Mouse (Mus musculus): Measurements from ENCODE around the gene Slc34a1.

Slc34a1 gene

DNA sequence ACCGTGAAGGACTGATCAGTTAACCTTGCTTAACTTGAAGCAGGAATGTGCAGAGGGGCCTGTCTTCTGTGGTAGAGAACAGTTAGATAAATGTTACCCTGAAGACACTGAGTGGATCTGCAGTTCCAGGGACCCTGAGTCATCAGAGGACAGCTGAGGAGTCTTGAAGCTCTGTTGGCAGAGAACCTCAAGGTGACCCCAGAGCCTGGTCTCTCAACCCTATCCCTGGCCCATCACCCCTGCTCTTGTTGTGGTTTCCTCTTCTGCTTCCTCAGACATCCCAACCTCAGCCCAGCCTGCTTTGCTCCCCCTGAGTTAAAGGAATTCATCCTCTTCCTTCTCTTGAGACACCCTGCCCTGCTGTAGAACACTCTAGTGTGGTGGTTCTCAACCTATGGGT lies at the start of gene Slc34a1:
TSS of gene Slc34a1 (plus strand) at position 100 of the 400 bp plus-strand sequence.
- no peak for DNase-seq (ENCODE audit: low spot score)

- DNase-seq (ENCODE audit: low spot score) = no peak
These were observed 36.8 kb upstream of the Slc34a1 start for GRCm38 (mm10) chr13:55361145-55361544.

- no peak for DNase-seq (ENCODE audit: low spot score)
These were observed 36.0 kb upstream of the Slc34a1 start for GRCm38 (mm10) chr13:55361974-55362452.

DNA sequence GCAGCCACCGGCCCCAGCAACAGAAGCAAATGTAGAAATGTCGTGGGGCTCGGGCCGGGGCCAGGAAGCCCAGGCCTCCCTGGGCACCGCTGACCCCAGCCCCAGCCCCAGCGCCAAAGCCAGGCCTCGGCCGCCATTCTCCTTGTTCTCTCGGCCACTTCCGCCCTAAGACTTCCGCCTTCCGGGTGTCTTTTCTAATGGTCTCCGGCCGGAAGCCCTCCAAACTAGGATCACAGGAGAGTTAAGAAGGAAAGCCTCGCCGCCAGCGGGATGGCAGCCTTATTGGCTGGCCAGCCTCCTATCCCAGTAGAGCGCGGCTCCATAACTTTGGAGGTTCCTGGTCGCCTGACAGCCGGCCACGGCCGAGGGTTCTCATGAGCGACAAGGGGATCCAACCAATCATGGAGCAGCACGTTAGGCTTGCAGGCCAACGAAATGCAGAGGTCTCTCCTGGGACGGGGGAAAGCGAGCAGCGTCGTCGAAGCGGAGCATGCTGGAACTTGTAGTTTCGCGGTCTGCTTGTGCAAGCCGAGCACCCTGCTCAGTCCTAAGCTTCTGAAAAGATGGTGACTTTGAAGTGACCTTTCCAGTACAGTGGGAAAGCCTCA lies 35.4 kb upstream of the Slc34a1 start, which contains the start of gene Lman2:
TSS of gene Lman2 (minus strand) at position 331 of the 608 bp plus-strand sequence.
- peak; percentile 97 for DNase-seq (ENCODE audit: low spot score)

- DNase-seq (ENCODE audit: low spot score) = no peak
These were observed 29.6 kb upstream of the Slc34a1 start for GRCm38 (mm10) chr13:55368401-55368800.

GRCm38 (mm10) chr13:55369531-55370114 lies 28.4 kb upstream of the Slc34a1 start, which contains the start of gene Rgs14:
Rgs14 (plus strand) TSS chr13:55369732.
- no peak for DNase-seq (ENCODE audit: low spot score)

DNA sequence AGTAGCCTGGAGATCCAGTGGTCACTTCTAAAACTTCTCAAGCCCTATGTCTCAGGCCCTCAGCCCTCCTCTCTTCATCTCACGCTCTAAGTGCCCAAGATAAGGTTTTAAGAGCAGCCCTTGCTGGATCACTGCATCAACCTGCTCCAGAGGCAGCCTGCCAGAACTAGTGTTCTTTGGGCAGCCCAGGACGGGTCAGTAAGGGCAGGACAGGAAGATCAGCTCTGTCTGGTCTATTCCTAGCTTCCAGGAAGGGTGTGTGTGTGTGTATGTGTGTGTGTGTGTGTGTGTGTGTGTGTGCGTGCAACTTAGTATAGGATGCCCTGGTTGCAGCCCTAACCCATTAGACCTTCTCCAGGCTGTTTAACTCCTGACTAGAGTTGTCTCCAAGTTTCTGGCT lies 27.8 kb upstream of the Slc34a1 start:
- DNase-seq (ENCODE audit: low spot score) = no peak

DNA sequence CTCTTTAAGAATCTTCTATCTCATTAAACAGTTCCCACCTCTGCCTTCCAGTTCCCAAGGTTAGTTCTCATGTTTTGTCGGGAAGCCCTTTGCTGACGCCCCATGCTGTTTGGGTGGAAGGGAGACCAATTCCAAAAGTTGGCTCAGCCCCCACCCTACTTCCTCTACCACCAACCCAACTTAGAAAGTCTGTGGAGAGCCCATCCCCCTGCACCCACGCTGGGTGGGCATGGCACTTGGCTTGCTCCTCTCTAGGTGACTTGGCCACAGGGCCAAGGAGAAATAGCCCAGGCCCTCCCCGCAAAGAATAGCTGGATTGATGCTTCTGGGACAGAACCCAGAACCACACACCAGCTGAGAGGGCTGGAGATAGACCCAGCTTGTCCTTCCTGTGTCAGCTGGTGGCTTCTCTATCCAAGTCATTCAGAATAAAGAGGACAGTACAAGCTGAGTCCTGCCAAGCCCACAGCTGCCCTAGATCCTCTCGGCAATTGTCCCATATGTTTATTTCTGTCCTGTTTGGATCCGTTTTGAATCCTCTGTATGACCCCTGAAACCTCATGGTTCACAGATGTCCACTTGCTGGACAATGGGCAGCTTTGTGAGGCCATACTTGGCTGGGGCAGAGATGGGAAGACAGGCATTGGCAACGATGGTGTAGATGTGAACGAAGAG lies 26.8 kb upstream of the Slc34a1 start:
- peak; percentile 66 for DNase-seq (ENCODE audit: low spot score)

- DNase-seq (ENCODE audit: low spot score) = no peak
These were observed 26.2 kb upstream of the Slc34a1 start for GRCm38 (mm10) chr13:55371740-55372139.

GRCm38 (mm10) chr13:55374206-55374924 lies 23.6 kb upstream of the Slc34a1 start:
- DNase-seq (ENCODE audit: low spot score) = no peak

DNA sequence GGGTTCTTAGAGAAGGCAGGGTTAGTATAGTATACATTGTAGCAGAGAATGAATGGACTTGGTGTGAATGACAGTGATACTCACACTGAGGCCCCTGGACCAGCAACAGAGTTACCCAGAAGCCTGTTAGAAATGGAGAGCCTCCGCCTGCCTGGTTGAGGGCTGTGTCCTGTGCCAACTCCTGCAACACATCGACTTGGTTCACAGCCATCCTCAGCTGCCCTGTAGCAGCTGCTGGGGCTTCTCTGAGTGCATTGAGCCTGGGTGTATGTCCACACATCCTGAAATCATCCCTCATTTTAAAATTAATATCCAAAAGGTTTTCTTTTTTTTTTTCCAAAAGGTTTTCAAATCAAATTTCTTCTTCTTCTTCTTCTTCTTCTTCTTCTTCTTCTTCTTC lies 22.1 kb upstream of the Slc34a1 start:
- no peak for DNase-seq (ENCODE audit: low spot score)

DNA sequence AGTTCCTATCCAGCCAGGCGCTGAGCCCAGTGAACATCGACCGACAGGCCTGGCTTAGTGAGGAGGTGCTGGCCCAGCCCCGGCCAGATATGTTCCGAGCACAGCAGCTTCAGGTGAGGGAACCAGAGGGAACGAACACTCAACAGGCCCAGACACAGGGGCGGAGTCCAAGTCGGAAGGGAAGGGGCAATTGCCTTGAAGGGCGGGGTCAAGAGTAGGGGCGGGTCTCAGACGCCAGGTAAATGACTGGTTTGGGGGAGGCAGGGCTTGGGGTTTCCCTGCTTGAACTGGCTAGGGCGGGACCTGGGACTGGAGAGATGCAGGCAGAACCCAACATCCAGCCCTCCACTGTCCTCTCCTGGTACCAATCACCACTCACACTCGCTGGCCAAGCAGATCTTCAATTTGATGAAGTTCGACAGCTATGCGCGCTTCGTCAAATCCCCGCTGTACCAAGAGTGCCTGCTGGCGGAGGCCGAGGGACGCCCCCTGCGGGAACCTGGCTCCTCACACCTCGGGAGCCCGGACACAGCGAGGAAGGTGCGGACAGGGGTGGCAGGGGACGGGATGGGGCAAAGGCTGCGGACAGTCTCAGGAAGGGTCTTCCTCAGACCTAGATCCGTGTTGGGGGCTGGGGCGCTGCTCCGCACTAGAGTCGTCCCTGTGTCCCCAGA lies 18.9 kb upstream of the Slc34a1 start:
- no peak for DNase-seq (ENCODE audit: low spot score)

GRCm38 (mm10) chr13:55381790-55382189 lies 16.2 kb upstream of the Slc34a1 start:
- no peak for DNase-seq (ENCODE audit: low spot score)

GRCm38 (mm10) chr13:55390644-55391043 lies 7.3 kb upstream of the Slc34a1 start:
- no peak for DNase-seq (ENCODE audit: low spot score)

GRCm38 (mm10) chr13:55391626-55392029 lies 6.4 kb upstream of the Slc34a1 start:
- DNase-seq (ENCODE audit: low spot score) = no peak

- DNase-seq (ENCODE audit: low spot score) = no peak
These were observed 5.1 kb upstream of the Slc34a1 start for GRCm38 (mm10) chr13:55392933-55393332.

DNA sequence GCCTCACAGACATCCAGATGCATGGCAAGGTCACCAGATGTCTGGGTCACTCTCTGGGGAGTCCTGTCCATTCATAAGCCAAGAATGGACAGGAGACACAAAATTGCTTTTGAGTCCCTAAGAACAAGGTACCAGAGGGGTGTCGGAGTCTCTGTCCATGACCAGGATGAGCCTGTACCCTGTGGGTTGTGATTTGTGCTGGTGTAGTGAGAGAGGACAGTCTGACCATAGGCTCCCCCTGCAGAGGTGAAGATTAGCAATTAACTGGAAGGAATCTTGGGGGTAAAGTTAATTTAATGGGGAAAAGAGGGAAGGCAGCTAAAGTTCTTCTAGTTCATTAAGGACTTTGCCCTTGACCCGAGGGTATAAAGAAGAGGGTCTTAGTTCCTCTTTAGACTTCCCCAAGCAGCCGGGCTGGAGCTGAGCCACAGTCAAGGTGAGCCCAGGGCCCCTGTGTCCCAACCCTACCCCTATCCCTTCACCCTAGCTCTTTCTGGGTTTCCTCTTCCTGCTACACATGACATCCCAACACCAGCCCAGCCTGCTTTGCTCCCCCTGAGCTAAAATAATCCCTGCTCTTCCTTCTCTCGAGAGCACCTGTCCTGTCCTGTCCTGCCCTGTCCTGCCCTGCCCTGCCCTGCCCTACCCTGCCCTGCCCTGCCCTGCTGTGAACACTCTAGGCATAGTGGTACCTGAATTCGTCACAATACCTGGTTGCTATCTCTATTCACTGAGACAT lies 1.5 kb downstream of the Slc34a1 start:
- DNase-seq (ENCODE audit: low spot score) = no peak

DNA sequence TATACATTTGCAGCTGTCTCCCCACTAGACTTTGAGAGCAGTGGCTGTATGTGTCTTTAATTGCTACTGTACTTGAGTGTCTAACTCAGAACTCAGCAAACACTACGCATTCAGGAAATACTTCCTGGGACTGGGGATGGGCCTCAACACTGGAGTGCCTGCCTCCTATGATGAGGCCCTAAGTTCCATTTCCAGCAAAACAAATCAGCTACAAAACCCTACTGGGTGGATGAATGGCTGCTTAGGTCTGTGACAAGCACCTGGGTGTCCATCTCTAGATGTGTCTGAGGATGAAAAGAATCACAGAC lies 2.0 kb downstream of the Slc34a1 start:
- DNase-seq (ENCODE audit: low spot score) = no peak

- DNase-seq (ENCODE audit: low spot score) = no peak
These were observed 5.3 kb downstream of the Slc34a1 start for GRCm38 (mm10) chr13:55403266-55403665.

- no peak for DNase-seq (ENCODE audit: low spot score)
These were observed 6.2 kb downstream of the Slc34a1 start for GRCm38 (mm10) chr13:55403935-55404852.
